Mouse (Mus musculus) mouse embryonic stem cell (cell line): ENCODE measurements around the gene Zmynd12.

Source experiments
- in situ Hi-C, 2 experiments: fragments of 300-500 bp; cut with MboI; formaldehyde crosslinking; loops; 1 replicate in 1 of 2; 3 replicates in 1 of 2; pipeline ENCODE4 v1.14.3; 2019 to 2020; ENCODE audit warnings: low sequenced_read_pairs in 2 of 2, low pct_unique_long_range_greater_than_20kb in 1 of 2, mixed read lengths in 1 of 2; ENCODE audit not compliant: unreplicated experiment in 1 of 2

The Zmynd12 gene

DNA sequence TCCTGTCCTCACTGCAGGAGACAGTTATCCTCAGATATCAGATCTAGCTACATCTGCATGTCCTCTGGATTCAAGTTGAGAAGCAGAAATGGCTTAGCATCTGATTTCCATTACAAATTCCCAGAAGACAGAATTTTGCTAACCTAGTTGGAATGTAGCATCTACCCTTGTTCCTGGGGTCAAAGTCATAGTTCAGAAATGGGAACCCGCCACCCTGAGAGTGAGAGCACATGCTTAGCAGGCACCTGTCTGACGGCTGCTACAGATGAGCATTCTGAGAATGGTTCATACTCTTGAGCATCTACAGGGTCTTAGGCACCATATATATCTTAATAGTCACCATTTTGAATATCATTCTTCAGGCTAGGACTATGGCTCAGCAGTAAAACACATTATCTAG, 15.3 kb downstream of the Zmynd12 start:
- in situ Hi-C loops: loop anchor here in 1 of 2 experiments (10.0 kb wide), 1 partner anchor 227 kb away; no protein-coding TSS in a partner anchor

DNA sequence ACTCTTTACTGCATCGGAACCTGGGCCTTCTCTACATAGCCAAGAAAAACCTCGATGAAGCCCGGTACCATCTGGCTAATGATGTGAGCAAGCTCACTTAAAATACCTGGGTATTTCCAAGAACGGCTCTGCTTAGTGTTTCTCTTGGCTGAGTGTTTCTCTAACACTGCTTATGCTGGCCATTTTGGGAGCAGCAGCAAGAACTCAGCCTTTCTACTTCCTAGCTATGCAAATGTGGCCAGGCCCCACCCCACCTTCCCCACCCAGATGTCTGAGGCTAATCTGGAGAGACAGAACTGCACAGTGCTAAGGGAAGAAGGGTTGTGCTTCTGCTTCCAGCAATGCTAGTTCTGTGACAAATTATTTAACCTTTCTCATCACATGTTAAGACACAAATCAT, 19.2 kb downstream of the Zmynd12 start:
- in situ Hi-C loops: no loop called here

DNA sequence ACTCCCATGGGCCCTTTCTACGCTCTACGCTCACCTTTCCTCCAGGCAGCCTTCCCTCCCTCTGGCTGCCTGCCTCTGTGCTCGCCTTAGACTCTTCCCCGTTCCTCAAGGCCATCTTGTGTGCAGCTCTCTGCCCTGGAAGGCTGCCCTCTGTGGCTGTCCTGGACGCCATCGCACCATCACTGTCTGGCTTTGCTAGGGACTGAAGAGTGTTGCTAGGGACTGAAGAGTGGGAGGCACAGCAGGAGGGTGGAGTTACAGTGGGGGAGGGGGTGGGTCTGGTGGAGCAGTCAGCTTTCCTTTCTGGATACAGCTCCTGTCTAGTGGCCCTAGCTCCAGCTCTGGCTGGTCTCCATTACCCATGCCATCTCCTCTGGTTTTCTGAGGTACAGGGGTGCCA, 19.9 kb downstream of the Zmynd12 start:
- in situ Hi-C loops: no loop called here

DNA sequence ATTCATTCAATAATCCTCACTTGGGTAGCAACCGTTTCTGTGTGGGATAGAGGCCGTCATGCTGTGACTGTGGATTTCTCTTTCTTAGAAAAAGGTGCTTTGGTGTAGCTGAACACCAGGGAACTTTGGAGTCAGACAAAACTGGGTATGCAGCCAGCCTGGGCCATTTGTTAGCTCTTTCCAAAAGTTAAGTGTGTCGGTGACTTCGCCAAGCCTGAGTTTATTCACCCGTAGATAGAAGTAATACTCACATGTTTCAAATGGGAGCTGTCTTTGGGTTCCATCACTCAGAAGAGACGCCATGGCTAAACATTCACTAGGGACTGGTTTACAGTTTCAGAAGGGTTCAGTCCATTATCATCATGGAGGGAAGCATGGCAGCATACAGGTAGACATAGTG, 24.6 kb downstream of the Zmynd12 start:
- in situ Hi-C loops: no loop called here

DNA sequence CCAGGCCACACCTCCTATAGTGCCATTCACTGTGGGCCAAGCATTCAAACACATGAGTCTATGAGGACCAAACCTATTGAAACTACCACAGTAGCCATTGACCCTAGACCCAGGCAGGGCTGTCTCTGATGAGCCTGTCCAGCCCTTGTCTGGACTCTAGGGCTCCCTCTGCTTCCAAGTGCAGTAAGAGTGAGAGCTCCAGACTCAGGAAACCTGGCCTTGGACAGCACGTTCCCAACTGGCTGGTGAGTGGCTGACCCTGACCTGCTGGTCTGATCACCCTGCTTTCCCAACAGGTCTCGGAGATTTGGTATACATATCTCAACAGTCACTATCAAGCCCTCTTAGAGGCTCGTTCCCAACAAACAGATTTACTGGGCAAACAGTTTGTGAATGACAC, 25.2 kb downstream of the Zmynd12 start:
- in situ Hi-C loops: no loop called here

DNA sequence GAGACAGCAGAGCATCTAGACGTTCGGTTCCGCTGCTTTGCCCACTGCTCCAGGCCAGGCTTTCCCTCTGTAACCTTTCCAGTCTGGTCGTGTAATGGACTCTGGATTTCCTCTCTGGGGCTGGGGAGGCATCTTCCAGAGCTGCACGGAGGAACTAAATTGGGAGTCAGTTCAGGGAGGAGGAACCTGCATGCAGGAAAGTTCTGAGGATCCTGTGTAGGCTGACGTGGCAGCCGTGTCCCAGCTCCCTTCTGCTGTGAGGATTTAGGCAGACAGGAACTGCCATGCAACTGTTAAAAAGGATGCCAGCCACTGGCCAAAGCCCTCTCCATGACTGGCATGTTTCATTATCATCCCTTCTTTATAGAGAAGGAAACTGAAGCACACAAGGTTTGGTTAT, 27.8 kb downstream of the Zmynd12 start:
- in situ Hi-C loops: loop anchor here in 1 of 2 experiments (10.0 kb wide), 1 partner anchor 224 kb away; no protein-coding TSS in a partner anchor

DNA sequence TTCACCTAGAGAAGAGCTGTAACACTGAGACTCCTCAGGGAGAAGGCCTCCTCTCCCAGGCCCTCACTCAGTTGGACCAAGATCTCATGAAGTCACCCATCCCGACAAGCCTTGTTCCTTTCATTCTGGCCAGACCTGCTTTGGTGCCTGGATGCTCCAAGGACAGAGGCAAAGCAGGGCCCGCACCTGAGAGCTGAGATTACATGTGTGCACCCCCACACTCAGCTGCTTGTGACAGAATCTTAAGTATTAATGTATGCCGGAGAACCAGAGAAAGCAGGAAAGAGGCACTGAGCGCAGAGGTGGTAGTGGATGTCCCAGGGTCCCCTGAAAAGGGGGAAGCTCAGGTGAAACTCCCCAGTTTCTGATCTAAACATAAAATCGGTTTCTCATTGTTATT, 30.5 kb downstream of the Zmynd12 start:
- in situ Hi-C loops: loop anchor here in 1 of 2 experiments (10.0 kb wide), 1 partner anchor 222 kb away; no protein-coding TSS in a partner anchor

DNA sequence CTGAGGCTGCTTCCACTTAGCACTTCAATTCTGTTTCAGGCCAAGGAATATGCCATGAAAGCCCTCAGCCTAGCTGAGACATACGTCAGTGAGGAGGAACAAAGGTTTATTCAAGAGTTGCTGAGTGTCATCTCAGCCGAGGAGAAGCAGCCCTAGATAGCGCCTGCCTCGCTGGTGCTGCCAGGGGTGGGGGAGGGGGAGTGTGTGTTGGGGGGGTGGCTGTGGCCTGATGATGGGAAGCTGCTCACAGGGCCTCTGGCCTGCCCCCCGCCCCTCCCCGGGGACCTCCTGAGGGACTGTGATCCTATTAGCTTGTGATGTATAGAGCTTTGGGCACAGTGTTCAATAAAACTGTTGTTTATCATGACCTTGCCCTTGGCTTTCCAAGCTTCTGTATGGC, 30.9 kb downstream of the Zmynd12 start:
- in situ Hi-C loops: loop anchor here in 1 of 2 experiments (10.0 kb wide), 1 partner anchor 221 kb away; no protein-coding TSS in a partner anchor

DNA sequence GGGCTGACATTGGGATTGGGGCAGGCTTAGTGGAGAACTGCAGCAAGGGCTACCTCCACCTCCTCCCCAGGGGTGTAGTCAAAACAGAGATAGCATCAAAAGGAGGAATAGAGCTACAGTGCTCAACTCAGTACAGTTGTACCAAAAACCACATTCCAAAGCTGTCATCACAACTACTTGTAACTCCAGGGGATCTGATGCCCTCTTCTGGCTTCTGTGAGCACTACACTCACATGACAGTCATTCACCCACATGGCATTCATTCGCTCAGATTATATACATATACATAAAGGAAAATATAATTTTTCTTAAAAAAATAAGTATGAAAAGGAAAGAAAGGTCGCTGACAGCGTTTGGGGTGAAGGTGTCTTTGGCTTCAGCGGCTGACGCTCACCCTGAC, 37.7 kb downstream of the Zmynd12 start:
- in situ Hi-C loops: no loop called here

DNA sequence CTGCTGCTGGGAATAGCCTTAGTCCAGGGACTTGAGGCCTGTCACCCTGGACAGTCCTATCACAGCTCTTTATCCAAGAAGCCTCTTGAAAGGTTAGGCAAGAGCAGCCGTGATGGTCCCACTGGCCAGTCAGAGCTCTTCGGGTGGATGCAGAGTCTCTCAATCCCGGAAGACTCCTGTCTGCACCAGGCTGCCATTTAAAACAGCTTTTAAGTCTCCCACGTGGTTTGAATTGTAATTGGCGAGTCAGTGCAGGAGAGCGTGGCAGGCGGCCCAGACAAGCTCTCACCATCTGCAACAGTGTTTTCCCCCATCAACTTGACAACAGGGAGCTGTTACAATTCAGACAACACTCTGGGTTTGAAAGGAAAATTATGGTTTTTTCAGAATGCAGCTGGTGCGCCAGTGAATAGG, 38.1 kb downstream of the Zmynd12 start:
- in situ Hi-C loops: no loop called here

DNA sequence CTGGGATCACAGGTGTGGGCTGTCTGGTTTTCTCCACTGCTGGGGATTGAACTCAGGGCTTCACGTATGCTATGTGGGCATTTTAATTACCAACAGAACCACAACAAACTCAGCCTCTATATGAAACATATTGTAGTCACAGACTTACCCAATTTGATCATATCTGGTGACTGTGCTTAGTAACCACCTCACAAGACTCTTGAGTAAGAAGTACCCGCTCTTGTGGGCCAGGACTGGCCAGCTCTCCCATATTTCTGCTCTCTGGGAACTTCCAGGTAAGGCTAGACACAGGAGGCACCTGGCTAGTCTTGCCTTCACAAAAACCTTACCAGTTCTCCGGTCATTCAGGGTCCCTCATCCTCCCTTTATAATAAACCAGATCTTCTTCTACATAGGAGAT, 39.8 kb downstream of the Zmynd12 start:
- in situ Hi-C loops: no loop called here

DNA sequence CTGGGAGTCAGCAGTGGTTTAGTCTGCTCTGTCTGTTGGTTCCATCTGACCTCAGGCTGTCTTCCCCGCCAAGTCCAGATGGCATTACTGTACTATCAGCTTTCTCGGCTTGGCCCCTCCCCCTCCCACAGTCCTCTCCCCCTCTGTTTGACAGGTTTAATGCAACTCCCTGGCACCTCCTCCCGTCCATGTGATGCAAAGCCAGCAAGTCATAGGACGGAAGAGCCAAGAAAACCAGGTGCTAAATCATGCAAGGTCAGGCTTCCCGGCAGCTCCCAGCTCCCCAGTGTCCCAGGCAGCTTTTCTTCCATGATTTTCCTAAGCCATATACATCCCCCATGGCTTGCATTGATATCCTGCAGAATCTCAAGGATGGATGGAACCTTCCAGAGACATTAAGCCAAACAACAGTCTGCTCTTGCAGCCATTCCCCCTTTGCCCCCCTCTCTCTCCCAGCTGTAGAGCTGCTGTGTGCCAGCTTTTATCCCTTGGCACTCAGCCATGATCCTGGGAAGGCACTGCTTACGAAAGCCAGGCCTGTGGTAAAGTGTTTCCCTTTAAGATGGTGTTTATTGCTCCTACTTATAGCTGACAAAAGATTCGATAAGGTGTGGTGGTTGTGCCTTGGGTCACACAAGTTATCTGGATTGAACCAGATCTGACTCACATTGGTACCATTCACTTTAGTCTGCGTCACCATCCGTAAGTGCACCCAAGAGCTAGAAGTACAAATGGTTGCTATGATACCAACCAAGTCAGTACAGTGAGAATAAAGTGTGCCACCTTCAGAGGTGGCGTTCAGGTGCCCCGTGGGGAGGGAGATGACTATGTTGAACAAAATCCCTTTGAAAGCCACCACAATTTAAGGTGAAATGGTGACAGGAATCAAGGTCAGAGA, 40.5 kb downstream of the Zmynd12 start:
- in situ Hi-C loops: no loop called here

DNA sequence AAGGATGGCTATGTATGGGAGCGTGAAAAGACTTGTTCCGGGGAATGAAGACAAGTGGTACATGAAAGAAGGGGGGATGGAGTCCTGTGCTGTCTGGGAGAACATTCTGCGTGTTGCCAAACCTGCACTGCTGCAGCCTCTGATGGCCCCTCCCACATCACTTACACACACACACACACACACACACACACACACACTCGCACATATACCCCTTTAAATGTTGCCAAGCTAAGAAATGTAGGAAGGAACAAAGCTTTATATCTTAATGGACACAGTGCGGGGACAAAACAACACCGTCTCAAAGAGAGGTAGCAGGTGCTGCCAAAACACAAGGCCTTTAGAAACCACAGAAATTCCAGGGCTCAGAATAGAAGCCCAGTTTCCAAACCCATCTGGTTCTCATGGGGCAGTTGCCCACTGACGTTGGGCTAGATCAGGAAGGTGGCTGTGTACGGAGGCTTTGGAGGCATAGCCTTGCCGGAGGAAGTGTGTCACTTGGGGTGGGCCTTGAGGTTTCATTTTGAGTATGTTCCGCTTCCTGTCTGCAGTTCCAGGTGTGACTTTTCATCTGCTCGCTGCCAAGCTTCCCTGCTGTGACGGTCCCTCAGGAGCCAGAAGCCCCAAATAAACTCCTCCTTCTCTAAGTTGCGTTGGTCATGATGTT, 41.3 kb downstream of the Zmynd12 start:
- in situ Hi-C loops: no loop called here

DNA sequence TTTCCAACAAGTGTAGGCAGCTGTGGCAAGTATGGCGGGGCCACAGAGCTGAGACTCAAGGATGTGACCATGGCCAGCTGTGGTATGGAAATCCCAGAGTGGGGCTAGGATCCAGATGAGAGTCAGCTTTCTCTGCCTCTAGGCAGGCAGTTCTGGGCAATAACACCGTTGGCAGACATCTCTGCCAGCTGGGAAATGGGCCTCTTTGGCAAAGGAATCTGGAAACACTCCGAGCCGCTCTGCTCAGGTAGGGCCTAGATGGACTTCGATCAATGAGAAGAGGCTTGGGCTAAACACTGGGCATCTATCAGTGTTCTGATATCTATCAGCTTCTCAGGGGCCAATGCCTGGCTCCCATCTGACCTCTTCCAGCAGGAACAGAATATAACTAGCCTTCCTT, 43.2 kb downstream of the Zmynd12 start:
- in situ Hi-C loops: no loop called here

DNA sequence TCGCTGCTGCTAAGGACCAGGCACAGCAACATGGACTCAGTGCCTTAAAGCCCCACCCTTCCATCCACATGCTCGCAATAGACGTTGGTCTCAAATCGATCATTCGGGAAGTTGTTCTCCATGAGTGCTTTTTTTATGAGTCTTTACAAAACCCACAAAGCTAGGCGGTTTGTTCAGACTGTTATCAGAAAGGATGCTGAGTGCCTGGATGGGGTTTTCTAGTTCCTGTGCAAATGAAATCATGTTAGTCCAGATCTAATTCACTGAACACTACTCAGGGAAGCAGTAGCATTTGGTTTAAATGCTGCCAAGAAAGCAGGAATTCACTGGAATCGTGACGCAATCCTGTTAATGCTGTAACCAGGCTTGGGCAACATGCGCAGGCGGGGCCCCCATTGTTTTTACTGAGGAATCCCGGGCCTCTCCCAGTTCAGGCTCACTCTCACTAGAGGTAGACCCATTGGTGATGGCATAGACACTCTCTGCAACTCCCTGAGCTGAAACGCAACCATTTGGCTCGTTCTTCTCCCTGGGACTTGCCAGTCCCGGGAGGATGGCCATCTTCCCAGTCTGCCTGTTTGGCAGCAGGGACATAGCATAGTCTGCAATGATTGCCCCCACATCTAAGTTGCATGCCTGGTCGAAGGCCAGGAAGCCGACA, 45.2 kb downstream of the Zmynd12 start:
- in situ Hi-C loops: no loop called here

DNA sequence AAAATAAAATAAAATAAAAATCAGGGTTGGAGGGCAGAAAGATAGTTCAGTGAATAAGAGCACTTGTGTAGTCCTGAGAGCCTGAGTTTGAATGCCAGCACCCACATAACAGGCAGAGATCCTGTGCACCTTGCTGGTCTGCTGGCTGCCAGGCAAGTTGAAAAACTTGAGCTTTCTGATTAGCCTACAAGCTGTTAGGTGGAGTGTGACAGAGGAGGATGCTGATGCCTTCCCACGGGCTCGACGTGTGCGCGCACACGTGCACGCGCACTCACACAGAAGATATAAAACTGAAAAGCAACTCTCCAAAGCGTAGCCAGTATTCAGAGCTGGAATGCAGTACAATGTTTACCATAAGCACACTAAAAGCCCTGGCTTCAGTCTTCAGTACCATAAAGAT, 49.9 kb downstream of the Zmynd12 start:
- in situ Hi-C loops: no loop called here

DNA sequence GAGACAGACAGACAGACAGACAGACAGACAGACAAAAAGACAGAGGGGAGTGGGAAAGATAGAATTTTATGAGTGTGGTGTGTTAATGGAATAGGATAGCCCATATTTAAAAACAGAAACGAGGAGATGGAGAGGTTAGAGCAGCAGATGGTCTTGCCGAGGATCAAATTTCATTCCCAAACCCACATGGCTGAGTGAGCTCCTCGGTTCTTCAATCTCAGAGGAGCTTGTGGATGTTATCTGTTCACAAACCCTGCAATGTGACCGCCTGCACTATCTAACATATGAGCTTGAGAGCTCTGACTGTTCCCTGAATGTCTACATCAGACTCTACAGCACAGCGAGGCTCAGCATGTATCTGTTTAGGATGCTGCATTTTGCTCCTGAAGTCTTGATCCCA, 50.5 kb downstream of the Zmynd12 start:
- in situ Hi-C loops: no loop called here

DNA sequence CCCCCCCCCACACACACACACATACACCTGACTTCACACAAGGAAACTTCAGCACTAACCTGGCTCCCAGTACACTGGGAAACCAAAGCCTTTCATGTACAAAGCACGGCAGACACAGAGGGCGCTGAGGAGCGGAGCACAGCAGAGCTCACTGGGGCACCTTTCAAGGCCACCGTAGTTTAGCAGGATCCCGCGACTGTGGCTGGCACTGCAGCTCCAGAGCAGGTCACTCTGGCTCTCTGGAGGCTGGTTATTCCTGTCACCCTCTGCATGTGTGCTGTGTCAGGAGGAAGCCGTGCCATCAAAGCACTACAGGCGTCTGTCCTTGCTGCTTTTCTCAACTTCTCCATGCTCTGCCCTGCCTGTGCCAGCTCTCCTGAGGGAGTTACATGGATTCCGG, 60.4 kb downstream of the Zmynd12 start:
- in situ Hi-C loops: no loop called here

DNA sequence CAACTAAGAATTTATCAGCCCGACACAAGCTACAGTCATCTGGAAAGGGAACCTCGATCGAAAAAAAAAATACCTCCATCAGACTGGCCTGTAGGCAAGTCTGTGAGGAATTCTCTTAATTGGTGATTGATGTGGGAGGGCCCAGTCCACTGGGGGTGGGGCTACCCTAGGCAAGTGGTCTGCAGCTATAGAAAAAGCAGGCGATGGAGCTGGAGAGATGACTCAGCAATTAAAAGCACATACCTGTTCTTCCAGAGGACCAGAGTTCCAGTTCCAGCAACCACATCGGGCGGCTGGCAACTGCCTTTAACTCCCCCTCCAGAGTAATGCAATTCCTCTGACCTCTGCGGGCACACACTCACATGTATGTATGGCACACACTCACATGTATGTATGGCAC, 62.3 kb downstream of the Zmynd12 start:
- in situ Hi-C loops: no loop called here
